Mouse (Mus musculus): ENCODE data around the gene Chd1l. TPM values are rescaled to one million over a fixed set of nuclear protein-coding genes. Genes with fewer than 3 reads are reported as not detected.

The Chd1l gene
- polyA plus RNA-seq, 2 experiments from 2014 or later, result 24.9 to 38.2 TPM

DNA sequence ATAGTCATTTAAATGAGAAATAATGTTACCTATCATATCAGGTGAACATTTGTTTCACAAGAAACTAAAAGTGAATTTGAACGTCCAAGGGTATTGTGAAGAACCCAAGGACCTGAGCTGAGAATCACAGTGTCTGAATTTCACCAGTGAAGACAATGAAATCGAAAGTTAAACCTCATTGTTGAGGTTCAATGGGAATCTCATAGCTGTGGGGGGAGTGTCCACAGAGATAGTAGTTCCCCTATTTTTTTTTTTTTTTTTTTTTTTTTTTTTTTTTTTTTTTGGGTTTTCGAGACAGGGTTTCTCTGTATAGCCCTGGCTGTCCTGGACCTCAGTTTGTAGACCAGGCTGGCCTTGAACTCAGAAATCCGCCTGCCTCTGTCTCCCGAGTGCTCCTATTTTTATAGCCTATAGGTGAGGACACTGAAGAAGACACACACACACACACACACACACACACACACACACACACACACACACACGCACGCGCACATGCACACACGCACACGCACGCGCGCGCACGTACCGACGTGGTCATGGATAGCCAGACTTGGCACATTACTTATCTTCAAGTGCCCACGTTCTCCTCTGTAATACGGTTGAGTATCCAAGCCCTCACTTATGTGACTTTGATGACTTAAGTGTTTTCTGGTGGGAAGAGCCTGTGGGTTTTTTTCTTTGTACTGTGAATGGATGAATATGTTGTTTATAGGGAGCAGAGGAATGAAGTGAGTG, 7.3 kb upstream of the Chd1l start:
- no peak for ATAC-seq

DNA sequence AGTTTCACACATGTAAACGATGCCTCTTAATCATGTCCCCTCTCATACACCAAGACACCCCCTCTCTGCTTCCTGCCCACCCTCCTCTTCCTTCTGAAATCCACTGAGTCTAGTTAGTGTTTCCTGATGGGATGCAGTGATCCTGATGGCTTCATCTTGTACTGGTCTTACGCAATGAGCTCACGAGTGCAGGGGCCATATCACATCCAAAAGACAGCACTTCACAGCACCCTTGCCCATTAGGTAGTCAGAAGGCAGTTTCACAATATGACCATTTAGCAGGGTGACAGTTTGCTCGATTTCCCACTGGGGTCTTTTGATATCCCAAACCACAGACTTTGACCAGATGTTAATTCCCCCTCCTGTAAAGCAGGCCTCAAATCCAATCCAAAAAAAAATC, 5.9 kb upstream of the Chd1l start:
- ATAC-seq, result no peak

DNA sequence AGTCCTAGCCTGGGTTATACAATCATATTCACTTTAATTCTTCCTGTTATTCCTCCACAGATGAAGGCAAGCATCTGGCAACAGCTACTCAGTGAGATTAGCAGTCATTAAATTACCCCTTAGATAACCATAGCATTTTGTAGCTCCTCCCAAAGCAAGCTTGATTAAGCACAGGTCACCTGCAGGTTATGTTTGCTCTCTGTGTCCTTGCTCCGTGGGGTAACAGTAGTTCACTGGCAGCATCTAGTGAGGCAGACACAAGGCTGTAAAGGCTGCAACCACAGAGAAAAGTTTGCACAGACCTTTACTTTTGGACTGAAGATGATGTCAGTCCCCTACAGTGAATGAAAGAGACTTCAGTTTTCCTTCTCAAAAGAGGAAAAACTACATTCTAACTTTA, 5.2 kb upstream of the Chd1l start:
- no peak for ATAC-seq

DNA sequence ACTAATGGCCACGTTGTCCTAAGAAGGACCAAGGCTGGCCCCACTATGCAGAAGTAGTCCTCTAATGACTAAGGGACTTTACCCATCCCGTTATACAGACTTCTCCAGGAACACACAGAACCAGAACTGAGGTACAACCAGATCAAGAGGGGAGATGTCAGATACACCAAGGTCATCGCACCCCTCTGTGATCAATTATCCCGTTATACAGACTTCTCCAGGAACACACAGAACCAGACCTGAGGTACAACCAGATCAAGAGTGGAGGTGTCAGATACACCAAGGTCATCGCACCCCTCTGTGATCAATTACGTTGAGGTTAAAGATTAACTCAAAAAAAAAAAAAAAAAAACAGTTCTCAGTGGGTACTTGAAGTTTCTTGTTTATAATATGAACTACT, 1.0 kb upstream of the Chd1l start:
- no peak for ATAC-seq

DNA sequence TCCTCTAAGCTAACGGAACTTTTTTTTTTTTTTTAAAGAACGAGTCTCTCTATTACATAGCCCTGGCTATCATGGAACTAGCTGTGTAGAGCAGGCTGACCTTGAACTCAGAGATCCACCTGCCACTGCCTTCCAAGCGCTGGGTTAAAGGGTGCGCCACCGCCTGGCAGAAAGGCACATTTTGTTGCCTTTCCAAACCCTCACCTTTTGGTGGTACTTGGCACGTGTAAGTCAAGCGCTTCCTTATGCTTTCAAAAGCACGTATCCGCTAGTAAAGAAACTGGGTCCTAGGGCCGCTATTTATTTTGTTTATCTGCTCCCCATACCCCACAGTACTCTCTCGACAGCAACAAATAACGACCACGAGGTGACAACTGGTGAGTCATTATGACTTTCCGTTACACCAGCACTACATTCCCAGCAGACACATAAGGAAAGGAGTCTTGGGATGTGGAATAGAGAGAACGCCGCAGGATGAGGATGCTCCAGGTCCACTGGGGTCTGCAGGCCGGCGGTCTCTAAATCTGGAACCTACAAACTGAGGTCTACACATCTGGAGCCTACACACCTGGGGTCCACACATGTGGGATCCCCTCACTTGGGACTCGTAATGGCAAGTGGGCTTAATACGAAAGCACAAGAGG, 680 bp downstream of the Chd1l start:
- peak; percentile 57 for ATAC-seq

DNA sequence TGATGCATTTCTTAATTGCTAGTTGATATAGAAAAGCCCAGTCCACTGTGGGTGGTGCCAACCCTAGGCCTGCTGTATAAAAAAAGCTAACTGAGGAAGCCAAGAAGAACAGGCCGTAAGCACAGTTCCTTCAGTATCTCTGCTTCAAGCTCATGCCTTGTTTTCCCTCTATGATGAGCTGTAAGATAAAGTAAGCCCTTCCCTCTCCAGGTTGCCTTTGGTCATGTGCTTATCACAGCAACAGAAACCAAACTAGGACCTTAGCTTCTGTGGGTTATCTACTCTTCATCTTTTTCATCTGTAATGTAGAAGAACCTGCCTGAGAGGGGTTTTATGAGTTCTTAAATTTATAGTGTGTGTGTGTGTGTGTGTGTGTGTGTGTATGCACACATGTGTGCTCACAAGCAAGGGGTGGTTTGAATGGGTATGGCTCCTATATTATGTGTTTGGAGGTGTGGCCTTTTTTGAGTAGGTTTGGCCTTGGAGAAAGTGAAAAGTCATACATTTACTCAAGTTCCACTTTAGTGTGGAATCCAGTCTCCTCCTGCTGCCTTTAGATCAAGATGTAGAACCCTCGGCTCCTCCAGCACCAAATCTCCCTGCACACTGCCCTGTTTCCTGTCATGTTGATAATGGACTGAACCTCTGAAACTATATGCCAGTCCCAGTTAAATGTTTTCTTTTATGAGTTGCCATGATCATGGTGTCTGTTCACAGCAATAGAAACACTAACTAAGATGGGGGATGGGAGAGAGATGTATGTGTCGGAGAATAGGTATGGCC, 9.8 kb downstream of the Chd1l start:
- ATAC-seq, result no peak

DNA sequence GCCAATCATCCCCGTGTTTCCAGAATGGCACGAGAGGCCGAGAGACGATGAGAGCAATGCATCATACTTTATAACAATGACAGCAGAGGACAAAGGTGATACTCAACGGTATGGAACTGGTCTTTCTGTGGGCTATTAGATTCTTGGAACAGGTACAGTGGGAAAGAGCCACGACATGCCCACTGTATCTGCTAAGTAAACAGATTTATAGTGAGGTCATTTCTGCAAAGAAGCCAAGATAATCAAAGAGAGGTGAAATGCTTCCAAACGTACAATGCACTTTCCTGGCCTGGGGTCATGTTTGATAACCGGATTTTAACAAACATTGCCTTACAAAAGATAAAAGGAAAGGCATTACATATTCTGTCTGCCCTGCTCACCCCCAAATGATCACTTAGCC, 13.2 kb downstream of the Chd1l start:
- no peak for ATAC-seq

DNA sequence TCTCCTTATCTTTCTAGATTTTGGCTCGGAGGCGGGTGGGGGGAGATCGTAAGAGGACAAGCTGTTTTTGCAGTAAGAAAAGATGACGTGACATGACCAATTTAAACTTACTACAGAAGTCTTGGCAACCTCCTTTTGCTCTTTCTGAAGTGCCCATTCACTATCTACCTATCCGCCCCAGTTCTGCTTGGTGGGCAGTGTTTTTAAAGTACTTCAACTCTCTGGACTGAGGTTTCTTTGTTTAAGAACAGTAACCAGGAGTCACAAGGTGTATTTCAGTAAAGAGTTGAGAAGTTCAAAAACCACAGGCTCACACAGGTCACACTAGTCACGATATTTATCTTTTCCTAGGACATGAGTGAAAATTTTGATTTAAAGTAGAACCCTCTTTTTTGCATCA, 14.9 kb downstream of the Chd1l start:
- ATAC-seq, result no peak

DNA sequence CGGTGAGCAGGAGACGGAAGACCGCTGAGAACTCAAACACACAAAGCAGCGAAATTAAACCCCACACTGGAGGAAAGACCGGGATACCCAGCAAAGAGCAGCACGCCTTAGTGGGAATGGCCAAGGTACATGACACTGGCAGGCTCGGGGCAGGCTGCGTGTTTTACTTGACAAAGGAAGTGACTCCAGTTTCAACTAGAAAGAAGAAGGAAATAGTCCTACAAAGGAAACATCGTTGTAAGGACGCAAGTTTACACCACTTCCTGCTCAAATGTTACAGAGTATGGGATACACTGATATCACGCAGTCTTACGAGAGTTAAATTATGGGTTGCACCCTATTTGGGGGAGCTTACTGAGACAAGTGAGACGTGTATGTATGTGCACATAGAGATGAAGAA, 15.9 kb downstream of the Chd1l start:
- no peak for ATAC-seq

DNA sequence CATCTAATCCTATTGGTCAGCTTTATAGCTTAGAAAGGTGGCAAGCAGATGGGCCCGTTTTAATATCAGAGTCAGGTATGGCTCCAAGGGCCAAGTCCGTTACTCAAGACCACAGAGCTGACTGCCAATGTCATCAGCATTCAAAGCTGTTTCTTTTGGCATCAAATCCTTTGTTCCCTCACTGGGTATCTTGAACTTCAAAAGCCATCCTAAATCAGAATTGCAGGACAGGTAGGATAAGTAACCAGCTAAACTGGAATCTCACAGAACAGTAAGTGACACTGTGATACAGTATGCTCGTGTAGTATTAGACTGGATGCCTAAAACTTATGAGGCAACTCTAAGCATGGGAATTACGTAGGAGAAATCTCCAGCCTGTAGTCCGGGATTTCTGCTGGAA, 16.9 kb downstream of the Chd1l start:
- no peak for ATAC-seq

DNA sequence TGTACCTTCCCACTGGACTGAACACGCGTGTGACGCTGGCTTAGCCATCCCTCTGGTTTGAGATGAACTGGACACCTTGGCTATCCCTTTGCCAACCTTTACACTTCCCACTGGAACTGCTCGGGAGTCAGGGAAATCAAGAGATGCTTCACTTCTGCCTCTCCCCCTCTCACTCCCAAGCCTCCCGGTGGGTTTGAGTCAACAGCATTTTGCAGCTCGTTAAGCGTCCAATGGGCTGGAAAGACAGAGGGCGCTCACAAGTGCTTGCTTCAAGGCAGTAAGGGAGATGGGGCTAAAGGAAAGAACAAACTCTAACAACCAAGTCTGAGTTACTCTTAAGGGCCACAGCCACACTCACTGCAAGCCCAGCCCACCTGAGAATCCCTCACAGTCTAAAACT, 19.3 kb downstream of the Chd1l start:
- no peak for ATAC-seq

DNA sequence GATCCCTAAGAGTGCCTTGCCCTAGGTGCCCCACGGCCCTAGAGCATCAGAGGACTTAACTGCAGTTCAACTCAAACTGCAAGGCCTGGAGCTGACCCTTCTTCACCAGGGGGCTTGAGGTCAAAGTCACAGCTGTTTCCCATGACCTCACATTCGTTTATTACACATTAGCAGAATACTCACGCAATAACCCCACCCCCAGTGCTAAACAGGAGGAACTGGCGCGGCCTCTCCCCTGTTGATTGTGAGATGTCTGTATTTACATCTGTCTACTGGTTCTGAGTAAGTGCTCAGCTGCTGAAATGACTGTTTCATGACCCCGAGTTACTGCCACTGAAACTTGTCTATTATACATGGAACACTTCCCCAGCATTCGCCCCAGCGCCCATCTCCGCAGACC, 22.3 kb downstream of the Chd1l start:
- no peak for ATAC-seq

DNA sequence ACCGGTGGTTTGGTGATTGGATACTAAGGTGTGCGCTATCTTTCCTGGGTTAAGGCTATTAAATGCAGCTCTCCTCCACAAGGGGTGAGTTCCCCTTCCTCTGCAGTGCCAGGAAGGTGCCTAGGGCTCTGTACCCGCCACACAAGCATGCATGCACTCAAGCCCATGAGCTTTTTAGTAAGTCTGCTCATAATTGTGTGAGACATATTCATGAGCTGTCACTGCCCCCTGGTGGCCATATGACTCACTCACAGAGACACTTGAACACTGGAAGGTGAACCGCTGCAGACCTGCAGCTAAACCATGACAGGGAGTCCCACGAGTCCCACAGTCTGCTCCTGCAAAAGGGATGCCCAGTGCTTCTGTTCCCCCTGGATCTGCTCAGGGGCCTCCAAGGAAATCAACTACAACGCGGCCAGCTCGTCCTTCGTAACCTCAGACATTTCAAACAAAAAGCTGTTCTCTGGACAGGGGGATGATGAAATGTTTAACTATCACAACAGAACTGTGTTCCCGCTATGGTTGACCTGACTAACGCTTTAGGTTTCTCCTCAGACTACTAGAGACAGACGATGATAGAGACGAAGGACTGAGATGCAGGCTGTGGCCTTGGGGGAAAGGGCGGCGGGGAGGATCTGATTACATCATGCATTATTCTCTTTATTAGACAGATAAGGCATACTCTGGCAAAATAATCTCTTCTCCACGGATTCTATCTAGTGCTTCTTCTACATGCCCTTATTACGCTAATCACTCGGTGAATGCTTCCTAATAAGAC, 24.4 kb downstream of the Chd1l start:
- peak; percentile 62 for ATAC-seq

DNA sequence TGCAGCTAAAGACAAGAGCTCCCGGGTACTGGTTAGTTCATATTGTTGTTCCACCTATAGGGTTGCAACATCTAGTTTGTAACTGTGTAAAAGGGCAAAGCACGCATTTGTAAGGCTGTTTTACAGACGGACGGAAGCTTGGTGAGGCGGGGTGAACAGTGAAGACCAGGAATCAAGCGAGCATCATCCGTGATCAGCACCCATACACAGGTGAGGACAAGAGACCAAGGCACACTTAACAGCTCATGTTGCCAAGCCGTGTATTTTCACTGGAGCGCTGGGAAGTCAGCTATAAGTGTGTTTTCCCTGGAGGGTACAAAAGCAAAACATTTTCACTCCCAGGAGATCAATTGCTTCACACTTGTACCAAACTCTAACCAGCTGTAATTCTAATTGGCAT, 36.2 kb downstream of the Chd1l start:
- ATAC-seq, result no peak

DNA sequence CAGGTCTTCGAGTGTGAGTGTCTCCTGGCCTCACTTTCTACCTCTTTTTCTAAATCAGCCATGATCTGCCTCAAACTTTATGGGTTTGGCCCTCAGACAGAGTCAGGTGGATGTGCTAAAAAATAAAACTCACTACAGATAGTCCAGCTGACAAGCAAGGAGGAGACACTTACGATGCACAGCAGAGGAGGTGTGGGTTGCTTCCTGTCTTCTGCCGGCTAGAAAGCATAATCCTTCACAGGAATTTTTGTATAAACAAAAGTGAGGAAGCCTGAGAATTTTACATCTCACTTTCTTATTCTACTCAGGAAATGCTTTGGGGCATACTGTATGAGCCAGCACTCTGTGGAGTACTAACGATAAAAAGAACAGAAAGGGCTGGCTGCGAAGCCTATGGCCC, 45.4 kb downstream of the Chd1l start:
- no peak for ATAC-seq

DNA sequence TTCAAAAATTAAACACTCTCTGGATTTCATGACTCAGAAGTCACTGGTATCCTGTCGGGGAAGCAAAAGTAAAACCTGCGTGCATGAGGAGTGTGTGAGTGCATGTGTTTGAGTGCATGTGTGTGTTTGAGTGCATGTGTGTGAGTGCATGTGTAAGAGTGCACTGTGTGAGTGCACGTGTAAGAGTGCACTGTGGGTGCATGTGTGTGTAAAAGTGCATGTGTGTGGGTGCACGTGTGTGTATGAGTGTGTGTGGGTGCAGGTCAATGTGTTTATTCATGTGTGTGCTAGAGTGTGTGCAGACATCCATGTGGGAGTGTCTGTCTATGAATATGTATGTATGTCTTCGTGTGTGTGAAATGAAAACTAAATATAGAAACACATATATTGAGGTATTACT, 51.4 kb downstream of the Chd1l start:
- no peak for ATAC-seq

DNA sequence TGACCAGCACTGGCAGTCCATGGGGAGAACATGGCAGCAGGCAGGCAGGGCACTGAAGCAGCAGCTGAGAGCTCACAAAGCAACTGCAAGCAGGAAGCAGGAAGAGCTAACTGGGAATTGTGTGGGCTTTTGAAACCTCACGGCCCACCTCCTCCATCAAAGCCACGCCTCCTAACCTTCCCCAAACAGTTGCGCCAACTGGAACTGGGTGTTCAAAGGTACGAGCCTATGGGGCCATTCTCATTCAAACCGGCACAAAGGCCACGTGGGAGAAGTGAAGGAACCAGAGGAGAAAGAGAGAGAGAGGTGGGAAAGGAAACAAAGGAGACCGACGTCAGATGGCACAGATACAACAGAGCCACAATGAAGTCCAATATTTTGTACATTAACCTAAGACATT, 63.8 kb downstream of the Chd1l start:
- no peak for ATAC-seq

DNA sequence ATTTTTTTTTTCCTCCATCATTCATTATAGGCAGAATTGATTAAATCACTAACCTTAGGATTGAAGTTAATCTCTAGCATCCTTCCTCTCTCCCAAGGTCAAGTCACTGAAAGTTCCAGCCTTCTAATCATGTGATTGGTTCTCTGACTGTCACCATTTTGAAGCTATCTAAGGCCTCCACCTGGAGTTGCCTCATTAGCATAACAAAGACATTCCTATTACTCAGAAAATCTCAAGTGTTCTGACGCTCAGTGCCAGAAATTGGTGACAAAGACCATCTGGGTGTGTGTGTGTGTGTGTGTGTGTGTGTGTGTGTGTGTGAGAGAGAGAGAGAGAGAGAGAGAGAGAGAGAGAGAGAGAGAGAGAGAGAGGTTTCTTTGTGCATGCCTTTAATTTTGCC, 69.8 kb downstream of the Chd1l start:
- ATAC-seq, result no peak

DNA sequence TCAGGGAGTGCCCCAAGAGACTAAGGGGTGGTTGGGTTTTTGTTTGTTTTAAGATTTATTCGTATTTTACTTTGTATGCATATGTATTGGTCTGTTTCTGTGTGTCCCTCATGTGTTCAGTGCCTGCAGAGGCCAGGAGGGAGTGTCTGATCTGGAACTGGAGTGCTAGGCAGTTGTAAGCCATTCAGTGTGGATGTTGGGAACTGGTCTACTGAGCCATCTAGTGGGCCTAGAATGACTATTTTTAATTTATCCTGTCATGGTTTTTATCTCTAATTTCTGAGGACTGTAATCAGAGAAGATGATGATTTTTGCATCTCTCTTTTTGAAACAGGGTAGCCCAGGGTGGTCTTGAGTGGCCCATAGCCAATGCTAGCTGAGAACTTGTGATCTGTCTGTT, 71.4 kb downstream of the Chd1l start:
- ATAC-seq, result no peak

DNA sequence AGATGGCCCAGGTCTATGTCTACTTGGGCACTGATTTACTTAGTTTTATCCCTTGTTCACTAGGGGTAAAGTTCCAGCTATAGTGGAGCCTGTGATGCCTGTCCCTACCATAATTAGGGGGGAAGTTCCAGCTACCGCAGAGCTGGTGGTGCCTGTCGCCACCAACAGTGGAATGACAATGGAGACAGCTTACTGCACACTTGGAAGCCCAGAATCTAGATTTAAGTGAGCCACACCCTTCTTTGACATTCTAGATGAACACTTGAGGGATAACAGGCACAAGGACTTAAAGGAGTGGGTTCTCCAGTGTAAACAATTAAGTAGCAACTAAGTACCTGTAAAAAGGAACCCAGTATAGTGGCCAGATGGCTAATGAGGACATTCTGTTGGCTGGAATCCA, 73.0 kb downstream of the Chd1l start:
- ATAC-seq, result no peak

DNA sequence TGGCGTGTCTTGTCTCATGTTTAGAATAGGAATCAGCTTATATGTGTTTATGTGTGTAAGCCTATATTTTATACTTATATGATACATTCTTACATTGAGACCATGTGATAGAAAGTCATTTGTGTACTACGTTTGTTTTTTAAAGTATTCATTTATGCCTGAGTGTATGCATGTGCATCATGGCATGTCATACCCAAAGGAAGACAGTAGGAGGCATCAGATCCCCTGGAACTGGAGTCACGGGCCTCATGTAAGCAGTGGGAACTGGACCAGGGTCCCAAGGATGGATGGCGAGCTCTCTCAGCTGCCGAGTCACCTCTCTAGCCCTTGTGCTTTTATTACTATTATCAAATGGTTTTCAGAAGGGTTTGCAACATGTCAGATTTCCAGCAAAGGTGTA, 74.3 kb downstream of the Chd1l start:
- ATAC-seq, result no peak

DNA sequence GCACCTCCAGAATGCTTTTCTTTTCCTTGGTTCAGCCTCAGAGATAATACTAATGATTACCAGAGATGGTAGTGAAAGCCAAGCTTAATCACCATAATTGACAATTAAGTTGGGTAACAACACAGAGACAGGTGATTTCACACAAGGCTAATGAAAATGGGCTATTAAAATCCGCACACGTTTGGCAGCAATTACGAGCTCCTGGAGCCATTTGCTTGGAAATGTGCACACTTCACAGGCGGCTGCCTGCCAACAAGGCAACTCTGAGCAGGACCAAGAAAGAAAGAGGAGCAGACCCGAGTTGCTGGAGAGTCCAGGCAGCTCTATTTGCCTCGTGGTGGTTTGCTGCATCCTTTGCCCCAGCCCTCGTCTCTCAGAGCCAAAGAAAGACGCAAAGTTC, 84.5 kb downstream of the Chd1l start:
- no peak for ATAC-seq

DNA sequence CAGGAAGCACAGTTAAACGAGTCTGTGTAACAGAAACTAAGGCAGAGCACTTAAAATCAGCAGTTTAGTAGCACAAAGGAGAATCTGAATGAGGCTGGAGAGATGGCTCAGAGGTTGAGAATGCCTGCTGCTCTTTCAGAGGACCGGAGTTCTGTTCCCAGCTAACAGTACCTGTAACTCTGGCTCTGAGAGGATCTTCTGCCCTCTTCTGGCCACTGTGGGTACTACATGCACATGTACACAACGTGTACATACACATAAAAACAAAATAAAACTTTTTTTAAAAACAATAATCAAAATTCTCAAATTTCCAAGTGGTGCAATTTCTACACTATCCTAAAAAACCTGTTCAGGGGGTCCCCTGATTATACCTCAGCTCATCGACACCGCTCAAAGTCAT, 85.2 kb downstream of the Chd1l start:
- ATAC-seq, result no peak

Measured in CD4-positive, CD25-positive, alpha-beta regulatory T cell, adult 4 months (primary cell).